Mouse (Mus musculus): ENCODE results near the gene Vwa2.

GRCm38 (mm10) chr19:56953856-56954255, 79.8 kb downstream of the Vwa2 start:
- no peak for TF ChIP-seq FOSL1 (IDR thresholded peaks at IDR 0.05; ENCODE audit: insufficient read depth, low read length, poor library complexity, severe bottlenecking)
- TF ChIP-seq USF1 (IDR thresholded peaks at IDR 0.05; ENCODE audit: low read depth), result no peak
- TF ChIP-seq CTCF (IDR thresholded peaks at IDR 0.05; ENCODE audit: control insufficient read depth, insufficient read depth, insufficient read length), result no peak
- no peak for TF ChIP-seq MAX (IDR thresholded peaks at IDR 0.05)
- no peak for TF ChIP-seq MYOG (IDR thresholded peaks at IDR 0.05; ENCODE audit: control insufficient read depth, extremely low read depth, insufficient read length)
- TF ChIP-seq CEBPB (IDR thresholded peaks at IDR 0.05; ENCODE audit: low read depth), result no peak
- TF ChIP-seq MYOD1 (IDR thresholded peaks at IDR 0.05; ENCODE audit: control insufficient read depth, insufficient read length, low read depth), result no peak

Measured in C2C12 (cell line).